In the genomic region with DNA sequence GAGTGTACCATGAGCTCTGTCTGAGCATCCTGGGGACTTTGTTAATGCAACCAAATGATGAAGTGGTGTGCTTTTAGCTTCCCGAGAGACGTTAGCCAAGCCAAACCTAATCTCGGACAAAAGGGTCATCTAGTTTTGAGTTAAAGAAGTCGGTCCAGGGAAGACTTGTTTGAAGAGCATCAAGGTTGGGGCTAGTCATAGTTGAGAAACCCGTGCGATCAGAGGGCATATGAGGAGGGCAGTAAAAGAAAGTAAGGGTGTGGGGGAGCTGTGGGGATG, we compare ENCODE assay signal across 7 mouse cellular contexts. TPM values are rescaled to one million over a fixed set of nuclear protein-coding genes. Genes with fewer than 3 reads are reported as not detected.
DNase-seq lines count a peak whose midpoint lies in the region; ATAC-seq and TF ChIP-seq lines count a peak whose summit lies in the region.

No protein-coding gene starts in this region.

- 4% methylated on average over 6 of the region's 6 CpGs for WGBS in lung, embryonic 15.5 days
- 8% methylated on average over 6 of the region's 6 CpGs for WGBS in embryonic facial prominence, embryonic 14.5 days
- 11% methylated on average over 6 of the region's 6 CpGs for WGBS in limb, embryonic 10.5 days
- WGBS in small intestine, adult 2 months: 2% methylated on average over 6 of the region's 6 CpGs

- H3K27ac ChIP-seq in lung, embryonic 15.5 days: peak overlapping the region; percentile 68; the same call in 1 of the 2 replicates
- peak overlapping the region; percentile 56 for H3K27ac ChIP-seq in embryonic facial prominence, embryonic 14.5 days (replicated peaks; ENCODE audit: low read depth, low read length)
- peak overlapping the region; percentile 85 for H3K27ac ChIP-seq in limb, embryonic 10.5 days
- H3K27ac ChIP-seq in small intestine, adult 2 months (ENCODE audit: insufficient read depth, low read depth, low read length): peak overlapping the region; percentile 42

- no peak for TF ChIP-seq POLR2A in small intestine, adult 2 months (IDR thresholded peaks at IDR 0.05; ENCODE audit: low read depth, low read length)

- H3K4me1 ChIP-seq in lung, embryonic 15.5 days: peaks cover 23% of the 10 kb centered on the region
- peaks cover 10% of the 10 kb centered on the region for H3K4me1 ChIP-seq in embryonic facial prominence, embryonic 14.5 days (ENCODE audit: control insufficient read depth, insufficient read depth, low read length)
- H3K4me1 ChIP-seq in limb, embryonic 10.5 days: peaks cover 27% of the 10 kb centered on the region
- H3K4me1 ChIP-seq in small intestine, adult 2 months (ENCODE audit: control insufficient read depth, insufficient read depth, insufficient read length, low read length): peaks cover 8% of the 10 kb centered on the region

- peaks cover 67% of the 10 kb centered on the region for H3K36me3 ChIP-seq in lung, embryonic 15.5 days
- peaks cover 79% of the 10 kb centered on the region for H3K36me3 ChIP-seq in embryonic facial prominence, embryonic 14.5 days (ENCODE audit: control insufficient read depth, insufficient read depth, low read length)
- peaks cover 78% of the 10 kb centered on the region for H3K36me3 ChIP-seq in limb, embryonic 10.5 days
- peaks cover 60% of the 10 kb centered on the region for H3K36me3 ChIP-seq in small intestine, adult 2 months (ENCODE audit: control insufficient read depth, insufficient read depth, low read length)

- TF ChIP-seq CTCF in small intestine, adult 2 months (IDR thresholded peaks at IDR 0.05; ENCODE audit: extremely low read depth, insufficient read length, insufficient replicate concordance, low read depth, low read length): no peak

- H3K4me2 ChIP-seq in lung, embryonic 15.5 days: peak overlapping the region; percentile 88
- H3K4me2 ChIP-seq in embryonic facial prominence, embryonic 14.5 days (ENCODE audit: low read depth, low read length): peak overlapping the region; percentile 79

- DNase-seq in lung, postnatal 25 days (ENCODE audit: low spot score): no peak
- DNase-seq in embryonic facial prominence, embryonic 14.5 days (ENCODE audit: low spot score): no peak
- DNase-seq in limb, embryonic 10.5 days (ENCODE audit: low spot score): no peak
- DNase-seq in gastrocnemius, postnatal 36 days: no peak
- no peak for DNase-seq in layer of hippocampus, adult 9-10 months (ENCODE audit: low spot score)

- peak overlapping the region; percentile 85 for H3K9ac ChIP-seq in lung, embryonic 15.5 days
- peak overlapping the region; percentile 77 for H3K9ac ChIP-seq in embryonic facial prominence, embryonic 14.5 days (ENCODE audit: low read depth, low read length)

- peak overlapping the region; percentile 85 for H3K4me3 ChIP-seq in lung, embryonic 15.5 days
- H3K4me3 ChIP-seq in embryonic facial prominence, embryonic 14.5 days (ENCODE audit: low read depth, low read length): peak overlapping the region; percentile 57
- H3K4me3 ChIP-seq in limb, embryonic 10.5 days: peak overlapping the region; percentile 75
- H3K4me3 ChIP-seq in small intestine, adult 2 months (ENCODE audit: low read depth, low read length): peak overlapping the region; percentile 85

- intact Hi-C loops in gastrocnemius, postnatal 36 days (cut with DNase I): no loop called here

- no peaks in the 10 kb centered on the region for H3K27me3 ChIP-seq in lung, embryonic 15.5 days
- H3K27me3 ChIP-seq in embryonic facial prominence, embryonic 14.5 days (replicated peaks; ENCODE audit: control insufficient read depth, insufficient read depth, low read length): no peaks in the 10 kb centered on the region
- H3K27me3 ChIP-seq in limb, embryonic 10.5 days (ENCODE audit: low read depth, poor library complexity, severe bottlenecking): no peaks in the 10 kb centered on the region
- no peaks in the 10 kb centered on the region for H3K27me3 ChIP-seq in small intestine, adult 2 months (ENCODE audit: control insufficient read depth, insufficient read depth, low read length)

- H3K9me3 ChIP-seq in lung, embryonic 15.5 days: no peaks in the 10 kb centered on the region
- no peaks in the 10 kb centered on the region for H3K9me3 ChIP-seq in embryonic facial prominence, embryonic 14.5 days (ENCODE audit: control insufficient read depth, low read length)
- no peaks in the 10 kb centered on the region for H3K9me3 ChIP-seq in limb, embryonic 10.5 days (replicated peaks)

- ATAC-seq in lung, embryonic 15.5 days (ENCODE audit: borderline replicate concordance, extremely low read depth, low FRiP score, low TSS enrichment): no peak
- no peak for ATAC-seq in embryonic facial prominence, embryonic 14.5 days (ENCODE audit: low read depth)

RNA-seq across cellular contexts. Expression of gene Scamp3, which starts 0.8 kb away (rescaled TPM):
- polyA plus RNA-seq in lung, embryonic 15.5 days (2015; fragmentation: Nextera tagmentation; extraction: Ambion mirVana): 106 and 110 TPM in 2 replicates
- polyA plus RNA-seq in embryonic facial prominence, embryonic 14.5 days (2014; fragmentation: Nextera tagmentation; extraction: Ambion mirVana): 93.4 and 96.9 TPM in 2 replicates
- polyA plus RNA-seq in limb, embryonic 10.5 days (2016; fragmentation: Nextera tagmentation; extraction: Ambion mirVana): 115 and 119 TPM in 2 replicates
- 57.0 and 96.1 TPM in 2 replicates for polyA plus RNA-seq in small intestine, adult 2 months (2012; rRNA removed)
- 10 to 100 TPM; 33.8 to 36.0 TPM for total RNA-seq in gastrocnemius, postnatal 36 days (2021)

RNA-seq across cellular contexts. Expression of gene Fam189b, which starts 4.9 kb away (rescaled TPM):
- 12.9 and 18.4 TPM in 2 replicates for polyA plus RNA-seq in lung, embryonic 15.5 days (2015; fragmentation: Nextera tagmentation; extraction: Ambion mirVana)
- 27.9 and 33.9 TPM in 2 replicates for polyA plus RNA-seq in embryonic facial prominence, embryonic 14.5 days (2014; fragmentation: Nextera tagmentation; extraction: Ambion mirVana)
- 32.2 and 35.0 TPM in 2 replicates for polyA plus RNA-seq in limb, embryonic 10.5 days (2016; fragmentation: Nextera tagmentation; extraction: Ambion mirVana)
- polyA plus RNA-seq in small intestine, adult 2 months (2012; rRNA removed): 14.0 and 19.4 TPM in 2 replicates
- 10 to 100 TPM; 16.1 to 17.5 TPM for total RNA-seq in gastrocnemius, postnatal 36 days (2021)

RNA-seq across cellular contexts. Expression of gene Clk2, which starts 13.5 kb away (rescaled TPM):
- 27.8 and 28.9 TPM in 2 replicates for polyA plus RNA-seq in lung, embryonic 15.5 days (2015; fragmentation: Nextera tagmentation; extraction: Ambion mirVana)
- 22.4 and 23.9 TPM in 2 replicates for polyA plus RNA-seq in embryonic facial prominence, embryonic 14.5 days (2014; fragmentation: Nextera tagmentation; extraction: Ambion mirVana)
- 40.1 and 44.8 TPM in 2 replicates for polyA plus RNA-seq in limb, embryonic 10.5 days (2016; fragmentation: Nextera tagmentation; extraction: Ambion mirVana)
- polyA plus RNA-seq in small intestine, adult 2 months (2012; rRNA removed): 20.6 and 27.7 TPM in 2 replicates
- 10 to 100 TPM; 15.0 to 16.5 TPM for total RNA-seq in gastrocnemius, postnatal 36 days (2021)

RNA-seq across cellular contexts. Expression of gene Hcn3, which starts 18.1 kb away (rescaled TPM):
- 1.2 and 1.9 TPM in 2 replicates for polyA plus RNA-seq in lung, embryonic 15.5 days (2015; fragmentation: Nextera tagmentation; extraction: Ambion mirVana)
- 1.4 and 2.8 TPM in 2 replicates for polyA plus RNA-seq in embryonic facial prominence, embryonic 14.5 days (2014; fragmentation: Nextera tagmentation; extraction: Ambion mirVana)
- 1.3 and 1.6 TPM in 2 replicates for polyA plus RNA-seq in limb, embryonic 10.5 days (2016; fragmentation: Nextera tagmentation; extraction: Ambion mirVana)
- polyA plus RNA-seq in small intestine, adult 2 months (2012; rRNA removed): 0.30 and 1.3 TPM in 2 replicates
- total RNA-seq in gastrocnemius, postnatal 36 days (2021): under 1 TPM; 0.49 to 0.54 TPM

RNA-seq across cellular contexts. Expression of gene Gba, which starts 24.7 kb away (rescaled TPM):
- 37.2 and 42.6 TPM in 2 replicates for polyA plus RNA-seq in lung, embryonic 15.5 days (2015; fragmentation: Nextera tagmentation; extraction: Ambion mirVana)
- polyA plus RNA-seq in embryonic facial prominence, embryonic 14.5 days (2014; fragmentation: Nextera tagmentation; extraction: Ambion mirVana): 47.8 and 54.5 TPM in 2 replicates
- polyA plus RNA-seq in limb, embryonic 10.5 days (2016; fragmentation: Nextera tagmentation; extraction: Ambion mirVana): 34.8 and 34.9 TPM in 2 replicates
- 37.1 and 70.6 TPM in 2 replicates for polyA plus RNA-seq in small intestine, adult 2 months (2012; rRNA removed)
- 10 to 100 TPM; 18.2 to 18.6 TPM for total RNA-seq in gastrocnemius, postnatal 36 days (2021)
